Mouse (Mus musculus) hindbrain, embryonic 16.5 days (tissue): ENCODE results near the gene Slc5a3. TPM values are rescaled to one million over a fixed set of nuclear protein-coding genes. Genes with fewer than 3 reads are reported as not detected.
"Not testable (repeated sequence)": the region's sequence is repeated elsewhere in the genome, so short reads cannot be mapped to it uniquely, and the experiment has no call there.

Experiments used
- ATAC-seq: fragments of 200-750 bp; cut with Nextera tagmentation; 2 replicates; pipeline ENCODE4 v1.8.0; 2017; ENCODE audit warnings: moderate TSS enrichment, moderate library complexity
- H3K27ac ChIP-seq: fragments of 300-500 bp; sonication (generic); 2 replicates; pipeline ENCODE4 v1.5.1; 2014; ENCODE audit warnings: low read depth, mild to moderate bottlenecking, control low read depth, low read length, moderate library complexity
- H3K27me3 ChIP-seq: fragments of 300-500 bp; sonication (generic); replicated peaks from 2 replicates; pipeline ENCODE4 v1.6.1; 2014; ENCODE audit warnings: low read length; ENCODE audit not compliant: control insufficient read depth, insufficient read depth
- H3K36me3 ChIP-seq: fragments of 300-500 bp; sonication (generic); 2 replicates; pipeline ENCODE4 v1.6.1; 2014; ENCODE audit warnings: mild to moderate bottlenecking, low read length, moderate library complexity, mixed read lengths; ENCODE audit not compliant: control insufficient read depth, insufficient read depth
- H3K4me1 ChIP-seq: fragments of 300-500 bp; sonication (generic); 2 replicates; pipeline ENCODE4 v1.6.1; 2014; ENCODE audit warnings: low read depth, low read length; ENCODE audit not compliant: control insufficient read depth, insufficient read depth
- H3K4me2 ChIP-seq: fragments of 300-500 bp; sonication (generic); 2 replicates; pipeline ENCODE4 v1.6.1; 2014; ENCODE audit warnings: mild to moderate bottlenecking, low read length, control low read depth, moderate library complexity
- H3K4me3 ChIP-seq: fragments of 300-500 bp; sonication (generic); 2 replicates; pipeline ENCODE4 v1.5.1; 2014; ENCODE audit warnings: mild to moderate bottlenecking, low read length, control low read depth, moderate library complexity
- H3K9ac ChIP-seq: fragments of 300-500 bp; sonication (generic); 2 replicates; pipeline ENCODE4 v1.6.1; 2014; ENCODE audit warnings: low read depth, mild to moderate bottlenecking, control low read depth, low read length, moderate library complexity
- H3K9me3 ChIP-seq: fragments of 300-500 bp; sonication (generic); 2 replicates; pipeline ENCODE4 v1.6.1; 2014; ENCODE audit warnings: mild to moderate bottlenecking, low read length, moderate library complexity; ENCODE audit not compliant: control insufficient read depth
- WGBS: fragments of 180-500 bp; shearing (Covaris S2); extraction: QIAGEN DNeasy Blood & Tissue Kit; methylation state at CpG from one replicate; pipeline ENCODE4 v1.1.7; 2014; 5-methylcytosine and 5-hydroxymethylcytosine counted together
- polyA plus RNA-seq: library from polyadenylated mRNA; unstranded; fragments of >200 nt; fragmentation: Nextera tagmentation; extraction: Ambion mirVana; gene quantifications from 2 replicates; pipeline ENCODE4 v1.2.1, GENCODE M21; 2015

Slc5a3 gene
- polyA plus RNA-seq, 1 experiment from 2014 or later: 14.4 TPM

GRCm38 (mm10) chr16:92091876-92092275 is 33.8 kb downstream of the Slc5a3 start:
- no peak overlapping the region for H3K4me2 ChIP-seq
- no peak overlapping the region for H3K9ac ChIP-seq
- H3K36me3 ChIP-seq: no peaks in the 10 kb centered on the region
- ATAC-seq: no peak
- WGBS: 67% methylated on average over 5 of the region's 5 CpGs
- no peak overlapping the region for H3K4me3 ChIP-seq
- no peaks in the 10 kb centered on the region for H3K9me3 ChIP-seq
- no peaks in the 10 kb centered on the region for H3K27me3 ChIP-seq
- H3K4me1 ChIP-seq: no peaks in the 10 kb centered on the region
- no peak overlapping the region for H3K27ac ChIP-seq

GRCm38 (mm10) chr16:92098351-92099051 is 40.4 kb downstream of the Slc5a3 start:
- Histone ChIP-seq H3K9ac (no peak overlapping the region), H3K4me3 (no peak overlapping the region), H3K9me3 (no peaks in the 10 kb centered on the region), H3K4me2 (no peak overlapping the region), H3K4me1 (peaks cover 5% of the 10 kb centered on the region), H3K27me3 (no peaks in the 10 kb centered on the region), H3K36me3 (no peaks in the 10 kb centered on the region), H3K27ac (no peak overlapping the region)
- 73% methylated on average over 10 of the region's 10 CpGs for WGBS
- ATAC-seq: no peak

- H3K27me3 ChIP-seq: no peaks in the 10 kb centered on the region
- no peak overlapping the region for H3K27ac ChIP-seq
- no peak overlapping the region for H3K4me2 ChIP-seq
- no peak overlapping the region for H3K4me3 ChIP-seq
- 82% methylated on average over 16 of the region's 16 CpGs for WGBS
- no peak overlapping the region for H3K9ac ChIP-seq
- H3K9me3 ChIP-seq: no peaks in the 10 kb centered on the region
- peaks cover 5% of the 10 kb centered on the region for H3K4me1 ChIP-seq
- ATAC-seq: no peak
- H3K36me3 ChIP-seq: no peaks in the 10 kb centered on the region
Measured at GRCm38 (mm10) chr16:92099598-92099997, 41.5 kb downstream of the Slc5a3 start.

GRCm38 (mm10) chr16:92100111-92100510 is 42.0 kb downstream of the Slc5a3 start:
- ATAC-seq: peak; percentile 53; the same call in 1 of the 2 replicates
- Histone ChIP-seq H3K4me2 (no peak overlapping the region), H3K27ac (no peak overlapping the region), H3K27me3 (no peaks in the 10 kb centered on the region), H3K4me1 (peaks cover 5% of the 10 kb centered on the region), H3K9me3 (no peaks in the 10 kb centered on the region), H3K4me3 (no peak overlapping the region), H3K36me3 (no peaks in the 10 kb centered on the region), H3K9ac (no peak overlapping the region)
- 56% methylated on average over 4 of the region's 4 CpGs for WGBS

- no peaks in the 10 kb centered on the region for H3K36me3 ChIP-seq
- H3K9me3 ChIP-seq: no peaks in the 10 kb centered on the region
- no peak overlapping the region for H3K4me3 ChIP-seq
- H3K9ac ChIP-seq: no peak overlapping the region
- 71% methylated on average over 5 of the region's 5 CpGs for WGBS
- no peaks in the 10 kb centered on the region for H3K27me3 ChIP-seq
- peaks cover 5% of the 10 kb centered on the region for H3K4me1 ChIP-seq
- no peak overlapping the region for H3K27ac ChIP-seq
- no peak for ATAC-seq
- H3K4me2 ChIP-seq: no peak overlapping the region
Measured at GRCm38 (mm10) chr16:92102115-92102514, 44.0 kb downstream of the Slc5a3 start.

GRCm38 (mm10) chr16:92102931-92103330 is 44.8 kb downstream of the Slc5a3 start:
- not testable (repeated sequence) for H3K4me3 ChIP-seq, H3K36me3 ChIP-seq, H3K4me2 ChIP-seq, H3K9me3 ChIP-seq, ATAC-seq, H3K27me3 ChIP-seq, H3K27ac ChIP-seq, H3K4me1 ChIP-seq, H3K9ac ChIP-seq
- 93% methylated on average over 6 of the region's 7 CpGs for WGBS

- ATAC-seq: peak; percentile 34; the same call in 1 of the 2 replicates
- WGBS: 23% methylated on average over 9 of the region's 9 CpGs
Measured at GRCm38 (mm10) chr16:92103572-92104331, 45.6 kb downstream of the Slc5a3 start.

GRCm38 (mm10) chr16:92104332-92104590 is 46.1 kb downstream of the Slc5a3 start:
- peaks cover 3% of the 10 kb centered on the region for H3K4me1 ChIP-seq
- H3K4me2 ChIP-seq: no peak overlapping the region
- H3K9ac ChIP-seq: no peak overlapping the region
- WGBS: 76% methylated on average over 2 of the region's 2 CpGs
- no peaks in the 10 kb centered on the region for H3K9me3 ChIP-seq
- H3K4me3 ChIP-seq: no peak overlapping the region
- ATAC-seq: no peak
- H3K27me3 ChIP-seq: no peaks in the 10 kb centered on the region
- no peaks in the 10 kb centered on the region for H3K36me3 ChIP-seq
- peak overlapping the region; percentile 35; the same call in 1 of the 2 replicates for H3K27ac ChIP-seq

More at GRCm38 (mm10) chr16:92103572-92104331, 45.6 kb downstream of the Slc5a3 start:
- H3K4me3 ChIP-seq: no peak overlapping the region
- H3K9me3 ChIP-seq: no peaks in the 10 kb centered on the region
- no peaks in the 10 kb centered on the region for H3K36me3 ChIP-seq
- no peak overlapping the region for H3K4me2 ChIP-seq
- no peak overlapping the region for H3K9ac ChIP-seq
- peaks cover 5% of the 10 kb centered on the region for H3K4me1 ChIP-seq
- H3K27me3 ChIP-seq: no peaks in the 10 kb centered on the region
- H3K27ac ChIP-seq: peak overlapping the region; percentile 35; the same call in 1 of the 2 replicates

GRCm38 (mm10) chr16:92104951-92105350 is 46.8 kb downstream of the Slc5a3 start:
- no peak overlapping the region for H3K9ac ChIP-seq
- no peak overlapping the region for H3K27ac ChIP-seq
- 93% methylated on average over 2 of the region's 2 CpGs for WGBS
- H3K27me3 ChIP-seq: no peaks in the 10 kb centered on the region
- H3K36me3 ChIP-seq: no peaks in the 10 kb centered on the region
- ATAC-seq: no peak
- no peaks in the 10 kb centered on the region for H3K9me3 ChIP-seq
- H3K4me2 ChIP-seq: no peak overlapping the region
- H3K4me1 ChIP-seq: peaks cover 2% of the 10 kb centered on the region
- H3K4me3 ChIP-seq: no peak overlapping the region
